Mouse (Mus musculus): ENCODE measurements at regions not wholly inside any gene's neighbourhood (a gene's known extent, or its start where the extent isn't known, plus 50 kb on each side); places are given as distances from the start of the nearest gene placed in this dataset.

DNA sequence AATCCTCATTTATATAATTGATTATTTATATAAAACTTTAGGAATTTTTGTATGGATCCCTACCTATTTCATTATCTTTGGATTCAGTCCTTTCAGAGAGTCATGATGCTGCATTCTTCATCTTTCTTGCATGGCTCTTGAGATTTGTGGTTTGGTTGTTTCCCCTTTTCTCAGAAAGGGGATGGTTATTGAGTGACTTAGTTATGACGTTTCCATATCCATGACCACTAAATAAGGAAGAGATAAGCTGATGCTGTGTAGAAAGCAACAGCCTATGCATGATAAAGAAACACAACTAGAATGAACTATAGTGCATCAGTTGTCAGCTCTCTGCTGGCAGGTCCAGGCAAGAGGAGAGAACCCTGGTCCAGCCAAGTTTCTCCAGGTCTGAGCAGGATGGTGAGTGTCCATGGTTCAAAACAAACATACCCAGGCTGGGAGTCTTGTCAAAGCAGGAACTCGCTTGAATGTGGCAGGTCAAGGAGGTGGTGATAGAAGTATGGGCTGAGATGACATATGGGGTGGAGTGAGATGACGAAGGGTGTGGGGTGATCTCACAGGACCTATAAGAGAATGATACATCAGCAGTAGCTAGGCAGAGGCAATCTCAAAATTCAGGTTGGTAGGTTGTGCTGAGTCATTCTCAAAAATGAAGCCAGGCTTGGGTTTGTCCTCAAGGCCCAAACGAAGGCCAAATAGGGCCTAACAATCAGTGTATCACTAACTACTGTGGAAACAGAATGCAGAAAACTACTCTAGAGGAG is 196.5 kb downstream of the Ahr start:
- no peak overlapping the region for H3K4me3 ChIP-seq (replicated peaks; ENCODE audit: low read length)
- H3K4me2 ChIP-seq (replicated peaks; ENCODE audit: low read depth, low read length, severe bottlenecking), result no peak overlapping the region
- H3K27me3 ChIP-seq (ENCODE audit: control insufficient read depth, insufficient read depth, low read length), result no peaks in the 10 kb centered on the region
- ATAC-seq (ENCODE audit: low FRiP score, low read depth), result no peak
- no peak overlapping the region for H3K9ac ChIP-seq (ENCODE audit: low read depth, low read length, severe bottlenecking)
- 86% methylated on average over 4 of the region's 4 CpGs for WGBS
- H3K27ac ChIP-seq (replicated peaks; ENCODE audit: low read depth, low read length), result no peak overlapping the region
- no peaks in the 10 kb centered on the region for H3K4me1 ChIP-seq (ENCODE audit: control insufficient read depth, insufficient read depth, low read length)
- DNase-seq (ENCODE audit: low spot score), result no peak
- H3K36me3 ChIP-seq (ENCODE audit: control insufficient read depth, insufficient read depth, low read length), result no peaks in the 10 kb centered on the region
- no peak for TF ChIP-seq POLR2A (IDR thresholded peaks at IDR 0.05; ENCODE audit: borderline replicate concordance, extremely low read depth, insufficient read depth, insufficient read length)
- H3K9me3 ChIP-seq (ENCODE audit: control insufficient read depth, low read length), result no peaks in the 10 kb centered on the region

GRCm38 (mm10) chr12:35336314-35336713 is 198.5 kb downstream of the Ahr start:
- no peak overlapping the region for H3K4me2 ChIP-seq (replicated peaks; ENCODE audit: low read depth, low read length, severe bottlenecking)
- H3K4me1 ChIP-seq (ENCODE audit: control insufficient read depth, insufficient read depth, low read length), result no peaks in the 10 kb centered on the region
- H3K4me3 ChIP-seq (replicated peaks; ENCODE audit: low read length), result no peak overlapping the region
- no peak overlapping the region for H3K9ac ChIP-seq (ENCODE audit: low read depth, low read length, severe bottlenecking)
- H3K27me3 ChIP-seq (ENCODE audit: control insufficient read depth, insufficient read depth, low read length), result no peaks in the 10 kb centered on the region
- TF ChIP-seq POLR2A (IDR thresholded peaks at IDR 0.05; ENCODE audit: borderline replicate concordance, extremely low read depth, insufficient read depth, insufficient read length), result no peak
- DNase-seq (ENCODE audit: low spot score), result no peak
- no peaks in the 10 kb centered on the region for H3K9me3 ChIP-seq (ENCODE audit: control insufficient read depth, low read length)
- no peaks in the 10 kb centered on the region for H3K36me3 ChIP-seq (ENCODE audit: control insufficient read depth, insufficient read depth, low read length)
- H3K27ac ChIP-seq (replicated peaks; ENCODE audit: low read depth, low read length), result no peak overlapping the region
- ATAC-seq (ENCODE audit: low FRiP score, low read depth), result no peak

GRCm38 (mm10) chr12:35334344-35335075 is 200.3 kb downstream of the Ahr start:
- TF ChIP-seq POLR2A (IDR thresholded peaks at IDR 0.05; ENCODE audit: borderline replicate concordance, extremely low read depth, insufficient read depth, insufficient read length), result no peak
- DNase-seq (ENCODE audit: low spot score), result no peak
- H3K4me3 ChIP-seq (replicated peaks; ENCODE audit: low read length), result no peak overlapping the region
- no peak overlapping the region for H3K27ac ChIP-seq (replicated peaks; ENCODE audit: low read depth, low read length)
- no peaks in the 10 kb centered on the region for H3K36me3 ChIP-seq (ENCODE audit: control insufficient read depth, insufficient read depth, low read length)
- H3K27me3 ChIP-seq (ENCODE audit: control insufficient read depth, insufficient read depth, low read length), result no peaks in the 10 kb centered on the region
- 54% methylated on average over 10 of the region's 10 CpGs for WGBS
- H3K9ac ChIP-seq (ENCODE audit: low read depth, low read length, severe bottlenecking), result no peak overlapping the region
- no peak overlapping the region for H3K4me2 ChIP-seq (replicated peaks; ENCODE audit: low read depth, low read length, severe bottlenecking)
- no peaks in the 10 kb centered on the region for H3K4me1 ChIP-seq (ENCODE audit: control insufficient read depth, insufficient read depth, low read length)
- no peak for ATAC-seq (ENCODE audit: low FRiP score, low read depth)
- H3K9me3 ChIP-seq (ENCODE audit: control insufficient read depth, low read length), result no peaks in the 10 kb centered on the region

DNA sequence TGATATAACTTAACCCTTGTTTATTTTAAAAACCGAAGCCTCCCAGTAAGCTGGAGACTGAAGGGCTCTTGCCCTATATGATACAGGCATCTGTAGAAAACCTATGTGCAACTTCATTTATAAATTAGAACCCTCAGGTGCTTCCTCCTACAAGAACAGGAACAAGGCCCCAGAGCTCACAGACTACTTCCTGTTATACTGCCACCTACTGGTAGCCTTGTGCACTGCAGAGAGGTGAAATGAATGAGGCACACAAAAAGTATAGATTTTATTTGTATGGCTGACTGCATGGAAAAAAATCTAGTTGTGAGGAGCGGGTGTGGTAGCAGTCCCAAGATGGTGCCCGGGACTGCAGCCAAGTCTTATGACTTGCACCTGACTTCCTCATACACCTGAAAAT is 203.5 kb downstream of the Ahr start:
- no peaks in the 10 kb centered on the region for H3K27me3 ChIP-seq (ENCODE audit: control insufficient read depth, insufficient read depth, low read length)
- H3K9ac ChIP-seq (ENCODE audit: low read depth, low read length, severe bottlenecking), result no peak overlapping the region
- H3K27ac ChIP-seq (replicated peaks; ENCODE audit: low read depth, low read length), result no peak overlapping the region
- no peaks in the 10 kb centered on the region for H3K36me3 ChIP-seq (ENCODE audit: control insufficient read depth, insufficient read depth, low read length)
- no peaks in the 10 kb centered on the region for H3K4me1 ChIP-seq (ENCODE audit: control insufficient read depth, insufficient read depth, low read length)
- DNase-seq (ENCODE audit: low spot score), result no peak
- no peak for ATAC-seq (ENCODE audit: low FRiP score, low read depth)
- H3K4me3 ChIP-seq (replicated peaks; ENCODE audit: low read length), result no peak overlapping the region
- WGBS, result 92% methylated on average over 3 of the region's 3 CpGs
- H3K4me2 ChIP-seq (replicated peaks; ENCODE audit: low read depth, low read length, severe bottlenecking), result no peak overlapping the region
- no peak for TF ChIP-seq POLR2A (IDR thresholded peaks at IDR 0.05; ENCODE audit: borderline replicate concordance, extremely low read depth, insufficient read depth, insufficient read length)
- no peaks in the 10 kb centered on the region for H3K9me3 ChIP-seq (ENCODE audit: control insufficient read depth, low read length)

GRCm38 (mm10) chr12:35329699-35330098 is 205.1 kb downstream of the Ahr start:
- Histone ChIP-seq H3K9me3 (ENCODE audit: control insufficient read depth, low read length) (no peaks in the 10 kb centered on the region), H3K4me1 (ENCODE audit: control insufficient read depth, insufficient read depth, low read length) (no peaks in the 10 kb centered on the region), H3K9ac (ENCODE audit: low read depth, low read length, severe bottlenecking) (no peak overlapping the region), H3K4me3 (replicated peaks; ENCODE audit: low read length) (no peak overlapping the region), H3K36me3 (ENCODE audit: control insufficient read depth, insufficient read depth, low read length) (no peaks in the 10 kb centered on the region), H3K4me2 (replicated peaks; ENCODE audit: low read depth, low read length, severe bottlenecking) (no peak overlapping the region), H3K27me3 (ENCODE audit: control insufficient read depth, insufficient read depth, low read length) (no peaks in the 10 kb centered on the region), H3K27ac (replicated peaks; ENCODE audit: low read depth, low read length) (no peak overlapping the region)
- ATAC-seq (ENCODE audit: low FRiP score, low read depth) (no peak), DNase-seq (ENCODE audit: low spot score) (no peak)
- no peak for TF ChIP-seq POLR2A (IDR thresholded peaks at IDR 0.05; ENCODE audit: borderline replicate concordance, extremely low read depth, insufficient read depth, insufficient read length)
- 76% methylated on average over 6 of the region's 6 CpGs for WGBS

All from limb, embryonic 14.5 days (tissue).